Comparison of ENCODE assay signal across 7 mouse cellular contexts in the genomic region with DNA sequence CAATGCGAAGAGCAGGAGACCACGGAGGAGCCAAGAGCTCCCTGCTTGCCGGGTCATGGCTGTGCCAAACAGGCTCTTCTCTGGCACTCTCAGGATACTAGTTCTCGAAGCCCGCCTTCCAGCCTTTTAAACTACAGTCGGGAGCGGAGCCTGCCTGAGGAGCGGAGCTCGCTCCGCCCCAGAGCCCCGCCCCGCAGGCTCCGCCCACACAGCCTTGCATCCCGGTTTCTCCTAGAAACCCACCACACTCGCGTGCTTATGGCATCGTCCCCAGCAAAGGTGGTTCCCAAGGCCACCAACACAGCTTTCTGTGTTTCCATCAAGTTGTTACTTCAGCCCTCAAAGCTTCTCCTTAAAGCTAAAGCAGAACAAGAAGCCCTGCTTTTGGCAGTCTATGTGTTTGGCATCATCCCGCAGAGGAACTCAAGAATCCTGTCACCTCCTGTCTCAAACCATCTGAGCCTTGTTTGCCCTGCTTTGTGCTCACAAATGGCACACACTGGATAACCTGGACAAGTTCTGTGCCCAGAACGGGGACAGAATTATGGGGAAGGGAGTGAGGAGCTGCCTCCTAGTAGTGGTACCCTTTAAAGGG. TPM values are rescaled to one million over a fixed set of nuclear protein-coding genes. Genes with fewer than 3 reads are reported as not detected.
DNase-seq lines count a peak whose midpoint lies in the region; ATAC-seq and TF ChIP-seq lines count a peak whose summit lies in the region.

A gene (minus strand): TSS at position 156 of the 595 bp plus-strand sequence.

- peak within 1 kb of the TSS; percentile 84 for H3K4me2 ChIP-seq in limb, embryonic 11.5 days (ENCODE audit: low read depth, severe bottlenecking)

- peak; percentile 73 for DNase-seq in embryonic facial prominence, embryonic 10.5 days (ENCODE audit: low spot score)
- DNase-seq in gastrocnemius, postnatal 36 days = peak; percentile 66 to 72
- peak; percentile 75 for DNase-seq in induced T-regulatory cell, adult 2 months (ENCODE audit: low read depth)
- DNase-seq in limb, embryonic 11.5 days (ENCODE audit: low spot score) = peak; percentile 82
- peak; percentile 66 for DNase-seq in midbrain, embryonic 10.5 days (ENCODE audit: low spot score)
- peak; percentile 23 for DNase-seq in spleen, adult 12 weeks (ENCODE audit: low spot score)

- intact Hi-C loops in gastrocnemius, postnatal 36 days (cut with DNase I) = loop anchor here (5.0 kb wide), 1 partner anchor 82 kb away; no protein-coding TSS in a partner anchor

- 3% methylated on average over 19 of the region's 19 CpGs for WGBS in bone marrow, adult 2 months
- WGBS in embryonic facial prominence, embryonic 10.5 days = 4% methylated on average over 19 of the region's 19 CpGs
- WGBS in limb, embryonic 11.5 days = 3% methylated on average over 19 of the region's 19 CpGs
- WGBS in midbrain, embryonic 10.5 days = 3% methylated on average over 19 of the region's 19 CpGs

- H3K27ac ChIP-seq in bone marrow, adult 2 months (ENCODE audit: control insufficient read depth, insufficient read depth, low read depth, low read length, poor library complexity) = no peak within 1 kb of the TSS
- H3K27ac ChIP-seq in embryonic facial prominence, embryonic 10.5 days (replicated peaks) = peak within 1 kb of the TSS; percentile 61
- H3K27ac ChIP-seq in limb, embryonic 11.5 days (replicated peaks; ENCODE audit: low read depth, low read length) = no peak within 1 kb of the TSS
- H3K27ac ChIP-seq in midbrain, embryonic 10.5 days (replicated peaks) = peak within 1 kb of the TSS; percentile 63

- H3K9me3 ChIP-seq in embryonic facial prominence, embryonic 10.5 days = no peaks in the 10 kb centered on the region
- no peaks in the 10 kb centered on the region for H3K9me3 ChIP-seq in limb, embryonic 11.5 days (ENCODE audit: control insufficient read depth, low read length)
- no peaks in the 10 kb centered on the region for H3K9me3 ChIP-seq in midbrain, embryonic 10.5 days (replicated peaks)

- peak within 1 kb of the TSS; percentile 74 for H3K9ac ChIP-seq in limb, embryonic 11.5 days (ENCODE audit: low read length)

- no peaks in the 10 kb centered on the region for H3K27me3 ChIP-seq in embryonic facial prominence, embryonic 10.5 days (replicated peaks; ENCODE audit: low read depth, poor library complexity, severe bottlenecking)
- H3K27me3 ChIP-seq in limb, embryonic 11.5 days (ENCODE audit: control insufficient read depth, insufficient read depth, low read length) = no peaks in the 10 kb centered on the region
- H3K27me3 ChIP-seq in midbrain, embryonic 10.5 days (ENCODE audit: low read depth, poor library complexity, severe bottlenecking) = peaks cover 9% of the 10 kb centered on the region; the same call in 1 of the 2 replicates

- H3K36me3 ChIP-seq in embryonic facial prominence, embryonic 10.5 days (replicated peaks) = peaks cover 54% of the 10 kb centered on the region
- H3K36me3 ChIP-seq in limb, embryonic 11.5 days (ENCODE audit: control insufficient read depth, insufficient read depth, low read length) = 0 out of 2 replicates have a peak, but pooled peaks cover 3% of the 10 kb centered on the region
- peaks cover 48% of the 10 kb centered on the region for H3K36me3 ChIP-seq in midbrain, embryonic 10.5 days

- TF ChIP-seq CTCF in bone marrow, adult 2 months (IDR thresholded peaks at IDR 0.05; ENCODE audit: control insufficient read depth, insufficient read depth, low read length) = no peak

- no peaks in the 10 kb centered on the region; the same call in 1 of the 2 replicates for H3K4me1 ChIP-seq in bone marrow, adult 2 months (ENCODE audit: control insufficient read depth, insufficient read depth, low read length)
- H3K4me1 ChIP-seq in embryonic facial prominence, embryonic 10.5 days = peaks cover 29% of the 10 kb centered on the region
- H3K4me1 ChIP-seq in limb, embryonic 11.5 days (ENCODE audit: control insufficient read depth, insufficient read depth, low read length) = peaks cover 3% of the 10 kb centered on the region; the same call in 1 of the 2 replicates
- peaks cover 32% of the 10 kb centered on the region for H3K4me1 ChIP-seq in midbrain, embryonic 10.5 days

- no peak for TF ChIP-seq POLR2A in bone marrow, adult 2 months (IDR thresholded peaks at IDR 0.05; ENCODE audit: borderline replicate concordance, control insufficient read depth, low read depth, low read length)

- H3K4me3 ChIP-seq in bone marrow, adult 2 months (replicated peaks; ENCODE audit: control insufficient read depth, low read depth, low read length) = peak within 1 kb of the TSS; percentile 66
- H3K4me3 ChIP-seq in embryonic facial prominence, embryonic 10.5 days = peak within 1 kb of the TSS; percentile 66
- H3K4me3 ChIP-seq in limb, embryonic 11.5 days (ENCODE audit: low read depth, low read length) = peak within 1 kb of the TSS; percentile 44
- H3K4me3 ChIP-seq in midbrain, embryonic 10.5 days = peak within 1 kb of the TSS; percentile 63

- ATAC-seq in limb, embryonic 11.5 days (ENCODE audit: insufficient number of reproducible peaks, low FRiP score, low TSS enrichment, low read depth) = peak; percentile 46; the same call in 1 of the 2 replicates

RNA-seq across cellular contexts. Expression of the gene that starts here (rescaled TPM):
- polyA plus RNA-seq in bone marrow, adult 2 months (2011; ENCODE audit: insufficient read depth, insufficient read length, low replicate concordance, missing spikeins) = 5.4 and 21.2 TPM in 2 replicates
- polyA plus RNA-seq in embryonic facial prominence, embryonic 10.5 days (2016; fragmentation: Nextera tagmentation; extraction: Ambion mirVana) = 7.0 and 7.4 TPM in 2 replicates
- total RNA-seq in gastrocnemius, postnatal 36 days (2021) = 1 to 10 TPM; 5.2 to 5.4 TPM
- 8.1 TPM in 2 replicates for polyA plus RNA-seq in limb, embryonic 11.5 days (2014; fragmentation: Nextera tagmentation; extraction: Ambion mirVana)
- 7.0 and 7.4 TPM in 2 replicates for polyA plus RNA-seq in midbrain, embryonic 10.5 days (2016; fragmentation: Nextera tagmentation; extraction: Ambion mirVana)

Comparison
In these comparisons a context has a peak if more than half of its experiments do, and no peak if none do; other contexts are left out.
1. H3K27ac ChIP-seq: peak in embryonic facial prominence, embryonic 10.5 days (single experiment) and midbrain, embryonic 10.5 days (single experiment); none in bone marrow, adult 2 months (single experiment) and limb, embryonic 11.5 days (single experiment).
2. DNase-seq: peak in every context shown above with its lines; median percentile 82 in limb, embryonic 11.5 days; 75 in induced T-regulatory cell, adult 2 months; 73 in embryonic facial prominence, embryonic 10.5 days; 69 in gastrocnemius, postnatal 36 days; 66 in midbrain, embryonic 10.5 days; 23 in spleen, adult 12 weeks.
3. Peak in every context shown above with its lines, with median percentiles within 50 percentile points of each other: H3K4me3 ChIP-seq.